Mouse (Mus musculus): ENCODE measurements around the gene Ttc7b.

The Ttc7b gene

DNA sequence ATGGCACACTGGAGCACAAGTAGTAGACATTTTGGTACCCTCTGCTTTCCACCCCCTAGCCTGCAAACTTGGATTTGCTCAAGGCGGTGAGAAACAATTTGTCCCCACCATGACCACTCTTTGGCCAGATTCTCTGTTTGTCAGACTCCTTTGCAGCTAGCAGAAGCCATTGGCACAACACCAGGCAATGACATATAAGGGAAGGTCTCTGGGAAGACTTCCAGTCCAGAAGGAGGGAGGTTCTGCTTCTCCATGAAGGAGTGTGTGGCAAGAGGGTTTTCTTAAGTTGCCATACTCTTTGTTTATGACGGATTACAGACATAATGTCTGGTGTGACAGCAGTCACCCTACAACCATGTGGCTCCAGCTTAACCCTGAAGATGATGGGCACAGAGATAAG is 233.1 kb downstream of the Ttc7b start:
- no peak for DNase-seq (ENCODE audit: extremely low read depth, insufficient read length, low spot score)

GRCm38 (mm10) chr12:100283283-100283682 is 237.3 kb downstream of the Ttc7b start:
- no peak for DNase-seq (ENCODE audit: extremely low read depth, insufficient read length, low spot score)

- DNase-seq (ENCODE audit: extremely low read depth, insufficient read length, low spot score) = no peak
Observed at GRCm38 (mm10) chr12:100282025-100282885, 238.4 kb downstream of the Ttc7b start.

DNA sequence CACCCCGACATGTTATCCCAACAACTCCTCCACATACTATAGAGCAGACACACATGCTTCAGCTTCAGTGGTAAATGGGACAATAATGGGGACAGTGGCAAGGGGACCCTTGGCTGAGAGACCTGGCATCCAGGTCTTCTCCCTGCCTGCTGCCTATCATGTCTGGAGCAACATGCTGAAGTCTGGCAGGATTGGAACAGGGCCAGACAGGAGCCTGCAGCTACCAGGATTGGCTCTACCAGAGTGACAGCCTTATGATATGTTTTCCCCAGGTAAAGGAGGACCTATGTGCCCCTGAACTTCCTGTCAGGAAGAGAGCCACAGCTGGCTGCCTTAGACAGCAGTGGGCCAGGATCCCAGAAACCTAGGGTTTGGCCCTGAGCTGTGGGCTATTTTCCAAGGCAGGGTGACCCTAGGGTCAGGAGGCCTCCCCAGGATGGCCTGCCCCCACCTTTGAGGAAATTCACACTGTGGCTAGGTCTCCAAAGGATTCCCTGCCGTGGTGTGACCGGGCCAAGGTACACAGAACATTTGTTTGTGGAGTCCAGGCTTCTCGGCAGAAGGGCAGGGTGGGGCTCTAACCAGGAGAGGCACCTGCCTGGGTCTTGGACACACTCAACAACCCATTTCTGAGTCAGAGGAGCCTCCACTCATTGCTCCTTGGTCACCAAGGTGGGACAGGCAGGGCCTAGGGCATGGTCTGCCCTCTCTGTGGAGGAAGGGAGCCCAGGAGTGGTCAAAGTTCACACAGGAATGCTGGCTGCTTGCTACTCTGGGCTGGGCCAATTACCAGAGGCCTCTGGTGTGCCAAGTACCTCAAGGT is 239.4 kb downstream of the Ttc7b start:
- DNase-seq (ENCODE audit: extremely low read depth, insufficient read length, low spot score) = peak; percentile 50

DNA sequence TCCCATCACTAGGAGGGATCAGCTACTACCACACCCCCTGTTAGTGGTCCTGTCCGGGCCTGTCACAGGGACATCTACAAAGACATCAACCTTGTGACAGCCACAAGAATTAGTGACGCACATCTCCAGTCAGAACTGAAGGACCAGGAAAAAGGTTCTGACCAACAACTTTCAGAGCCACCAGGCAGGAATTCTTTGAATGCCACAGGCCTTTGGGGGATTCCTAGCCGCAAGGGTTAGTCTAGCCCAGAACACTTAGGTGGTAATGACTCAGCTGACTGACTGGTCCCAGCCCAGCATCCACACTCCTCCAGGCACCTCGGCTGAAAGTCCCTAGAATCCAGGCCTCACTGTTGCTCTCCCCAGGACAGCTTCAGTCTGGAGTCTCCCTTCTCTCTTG is 240.7 kb downstream of the Ttc7b start:
- peak; percentile 75 for DNase-seq (ENCODE audit: extremely low read depth, insufficient read length, low spot score)

DNA sequence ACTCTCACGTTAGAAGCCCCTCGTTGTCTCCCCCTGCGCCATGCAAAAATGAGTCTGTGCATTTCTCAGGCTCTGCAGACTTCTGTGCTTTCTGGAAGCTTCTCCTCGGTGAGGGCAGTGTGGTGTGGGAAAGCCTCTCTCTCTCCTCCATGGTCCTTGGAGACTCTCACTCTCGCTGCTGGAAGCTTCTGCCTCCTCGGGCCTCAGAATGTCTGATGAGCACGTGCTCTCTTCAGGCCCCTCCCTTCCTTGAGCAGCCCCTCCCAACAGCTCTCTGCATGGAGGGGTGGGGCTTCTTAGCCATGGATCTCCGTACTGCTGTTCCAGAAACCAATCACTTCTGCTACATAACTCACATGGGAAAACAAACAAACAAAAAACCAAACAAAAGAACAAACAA is 242.3 kb downstream of the Ttc7b start:
- DNase-seq (ENCODE audit: extremely low read depth, insufficient read length, low spot score) = no peak

DNA sequence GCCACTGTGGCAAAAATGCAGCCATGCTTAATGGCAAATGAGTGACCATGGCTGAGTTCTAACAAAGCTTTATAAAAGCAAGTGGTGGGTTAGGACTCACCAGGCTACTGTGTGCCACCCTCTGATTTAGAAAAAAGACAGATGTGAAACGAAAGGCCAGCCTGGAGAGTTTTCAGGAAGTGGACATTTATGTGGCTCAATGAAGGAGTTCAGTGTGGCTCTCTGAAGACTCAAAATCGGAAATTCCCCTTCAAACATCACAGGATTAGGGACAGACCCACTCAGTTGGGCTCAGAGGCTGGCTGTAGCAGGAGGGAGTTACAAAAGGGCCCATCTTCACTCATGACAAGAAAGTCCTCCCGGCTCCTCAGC is 243.1 kb downstream of the Ttc7b start:
- no peak for DNase-seq (ENCODE audit: extremely low read depth, insufficient read length, low spot score)

DNA sequence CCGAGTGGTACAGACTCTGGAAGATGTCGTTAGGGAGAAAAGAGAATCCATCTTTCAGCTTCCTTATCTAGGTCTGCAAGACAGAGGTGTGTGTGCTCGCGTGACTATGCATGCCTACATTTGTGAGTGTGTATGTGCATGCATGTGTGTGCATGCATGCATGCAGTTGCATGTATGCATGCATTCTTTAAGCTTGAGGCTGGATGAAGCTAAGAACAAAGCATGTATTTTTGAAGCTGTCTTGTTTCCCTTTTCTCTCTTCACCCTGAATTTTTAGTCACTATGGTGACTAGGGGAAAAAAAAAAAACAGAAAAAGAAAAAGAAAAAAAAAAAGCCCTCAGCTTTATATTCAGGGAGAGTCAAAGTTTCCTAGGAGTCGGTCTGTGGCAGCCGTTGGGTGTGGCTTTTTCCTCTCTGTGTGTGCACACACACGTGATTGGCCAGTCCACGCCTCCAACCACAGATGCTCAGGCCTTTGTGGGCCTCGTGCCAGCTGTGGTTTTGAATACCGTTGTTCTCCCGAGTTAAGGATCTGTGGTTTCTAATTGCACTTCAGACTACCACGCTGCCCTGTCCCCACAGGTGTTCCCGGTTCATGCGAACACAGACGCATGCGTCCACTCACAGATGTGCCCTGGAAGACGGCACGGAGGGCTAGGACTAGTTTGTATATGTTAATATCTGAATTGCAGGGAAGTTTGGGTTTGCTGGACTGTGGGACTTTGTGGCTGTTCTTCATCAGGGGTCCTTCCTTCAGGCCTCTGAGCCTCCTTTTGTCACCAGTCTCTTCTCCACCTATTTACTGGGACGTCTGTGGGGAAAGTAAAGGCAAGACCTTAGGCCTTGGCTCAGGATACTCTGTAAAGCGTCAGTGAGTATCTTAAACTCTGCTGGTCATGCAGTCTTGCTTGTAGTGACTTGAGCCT is 243.8 kb downstream of the Ttc7b start:
- DNase-seq (ENCODE audit: extremely low read depth, insufficient read length, low spot score) = peak; percentile 84

DNA sequence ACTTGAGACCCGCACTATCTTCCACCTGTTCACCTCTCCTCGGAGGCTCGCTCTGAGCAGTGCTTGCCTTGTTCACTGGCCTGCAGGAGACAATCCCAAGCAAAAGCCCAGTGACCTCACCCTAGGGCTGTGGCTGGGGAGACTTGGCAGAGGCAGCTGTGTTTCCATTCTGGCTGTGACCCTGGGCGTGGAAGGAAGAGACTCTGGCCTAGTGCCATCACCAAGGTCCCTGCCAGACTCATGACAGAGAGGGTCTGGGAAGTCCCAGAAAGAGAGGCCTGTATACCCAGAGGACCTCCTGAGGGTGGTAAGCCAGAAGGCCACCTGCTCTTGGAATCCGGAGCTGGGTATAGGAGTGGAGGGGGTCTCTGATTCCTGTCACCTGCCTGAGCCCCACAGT is 244.8 kb downstream of the Ttc7b start:
- DNase-seq (ENCODE audit: extremely low read depth, insufficient read length, low spot score) = peak; percentile 78

- peak; percentile 45 for DNase-seq (ENCODE audit: extremely low read depth, insufficient read length, low spot score)
Observed at GRCm38 (mm10) chr12:100273033-100273432, 247.6 kb downstream of the Ttc7b start.

GRCm38 (mm10) chr12:100269967-100270662 is 250.5 kb downstream of the Ttc7b start:
- DNase-seq (ENCODE audit: extremely low read depth, insufficient read length, low spot score) = peak; percentile 48

DNA sequence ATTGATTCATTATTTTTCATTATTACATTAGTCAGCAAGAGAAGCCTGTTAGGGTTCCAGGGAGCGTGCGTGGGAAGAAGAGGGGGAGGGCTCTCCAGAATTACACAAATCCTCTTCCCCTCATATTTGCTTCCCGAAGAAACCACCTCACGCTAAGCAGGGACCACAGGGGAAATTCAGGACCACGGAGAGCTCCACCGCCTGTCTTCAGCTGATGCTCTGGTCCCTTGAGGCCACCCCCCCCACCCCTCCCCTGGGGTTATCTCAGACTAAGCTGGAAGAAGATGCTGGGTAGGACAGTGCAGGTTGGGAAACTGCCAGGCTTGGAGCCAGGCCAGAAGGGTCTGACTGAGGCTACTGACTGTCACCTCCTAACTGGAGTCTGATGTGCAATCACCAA is 252.6 kb downstream of the Ttc7b start:
- no peak for DNase-seq (ENCODE audit: extremely low read depth, insufficient read length, low spot score)

- DNase-seq (ENCODE audit: extremely low read depth, insufficient read length, low spot score) = no peak
Observed at GRCm38 (mm10) chr12:100265546-100266309, 254.9 kb downstream of the Ttc7b start.

DNA sequence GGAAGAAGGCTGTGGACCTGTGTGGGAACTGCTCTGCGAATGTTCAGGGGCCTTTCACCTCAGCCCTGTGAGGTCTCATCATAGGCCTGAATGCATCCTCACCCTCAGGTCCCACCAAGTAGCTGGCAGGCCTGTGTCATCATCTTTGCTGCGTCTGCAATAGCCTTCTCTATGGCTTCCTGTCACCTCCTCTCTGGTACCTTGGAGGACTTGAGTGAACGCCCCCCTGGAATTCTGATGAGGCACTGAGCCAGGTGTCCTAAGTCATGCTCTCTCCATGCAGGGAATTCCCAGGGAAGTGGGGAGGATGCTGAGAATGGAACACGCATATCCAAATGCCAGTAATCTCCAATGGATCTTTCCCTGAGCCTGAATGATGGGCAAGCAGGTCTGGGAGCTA is 255.7 kb downstream of the Ttc7b start:
- DNase-seq (ENCODE audit: extremely low read depth, insufficient read length, low spot score) = no peak

DNA sequence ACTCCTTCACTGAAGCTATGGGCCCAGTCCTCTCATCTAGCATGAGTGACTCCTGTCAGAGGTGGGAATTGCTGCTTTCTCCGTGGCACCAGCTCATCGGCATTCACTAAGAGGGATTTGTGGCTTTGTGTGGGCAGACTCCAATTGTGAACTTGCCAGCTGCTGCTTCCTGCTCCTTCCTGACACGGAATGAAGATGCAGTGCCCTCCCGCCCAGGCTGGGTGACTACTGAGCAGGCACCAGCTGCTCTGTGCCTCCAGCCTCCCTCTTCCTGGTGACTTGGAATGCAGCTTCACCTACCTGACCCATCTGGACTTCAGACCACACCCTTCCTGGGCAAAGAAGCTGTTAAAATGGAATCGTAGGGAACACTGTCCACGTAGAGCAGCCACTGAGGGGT is 257.8 kb downstream of the Ttc7b start:
- peak; percentile 56 for DNase-seq (ENCODE audit: extremely low read depth, insufficient read length, low spot score)

GRCm38 (mm10) chr12:100261761-100262160 is 258.9 kb downstream of the Ttc7b start:
- DNase-seq (ENCODE audit: extremely low read depth, insufficient read length, low spot score) = no peak

GRCm38 (mm10) chr12:100260151-100260550 is 260.5 kb downstream of the Ttc7b start:
- DNase-seq (ENCODE audit: extremely low read depth, insufficient read length, low spot score) = no peak

- DNase-seq (ENCODE audit: extremely low read depth, insufficient read length, low spot score) = no peak
Observed at GRCm38 (mm10) chr12:100257779-100258178, 262.8 kb downstream of the Ttc7b start.

DNA sequence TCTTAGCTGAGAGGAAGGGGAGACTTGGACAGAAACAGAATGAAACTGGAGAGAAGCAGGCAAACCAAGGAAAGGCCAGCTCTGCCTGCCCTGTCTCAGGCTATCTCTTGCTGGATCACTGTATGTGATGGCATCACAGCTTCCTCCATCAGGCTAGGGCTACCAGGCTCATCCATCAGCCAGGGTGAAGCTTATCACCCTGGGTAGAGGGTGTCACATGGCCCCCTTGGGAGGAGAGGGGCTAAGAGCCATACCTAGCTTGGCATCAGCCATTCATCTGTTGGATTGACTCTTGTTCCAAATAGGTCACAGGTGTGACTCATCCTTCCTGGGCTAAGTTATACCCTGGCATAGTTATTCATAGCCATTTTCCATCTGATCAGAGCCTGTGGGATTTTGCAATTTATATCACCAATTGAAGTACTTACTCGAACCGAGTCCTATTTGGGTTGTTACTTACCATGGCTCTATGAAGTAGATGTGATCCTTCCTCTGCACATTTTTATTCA is 265.1 kb downstream of the Ttc7b start:
- no peak for DNase-seq (ENCODE audit: extremely low read depth, insufficient read length, low spot score)
